Mouse (Mus musculus) heart, postnatal 10 days (tissue): ENCODE results near the gene Olfr1289. TPM values are rescaled to one million over a fixed set of nuclear protein-coding genes. Genes with fewer than 3 reads are reported as not detected.

Source experiments
- DNase-seq, 2 experiments: peaks; one replicate each; pipeline ENCODE4 v3.0.0; 2021
- intact Hi-C: fragments of 180-260 bp; cut with DNase I; formaldehyde crosslinking; loops from one replicate; pipeline ENCODE4 v1.15.1; 2025
- total RNA-seq, 2 experiments: library from RNA; stranded (reverse); gene quantifications; 2 replicates each; pipeline ENCODE4 v1.2.3; 2021

Gene Olfr1289
- not detected for total RNA-seq

DNA sequence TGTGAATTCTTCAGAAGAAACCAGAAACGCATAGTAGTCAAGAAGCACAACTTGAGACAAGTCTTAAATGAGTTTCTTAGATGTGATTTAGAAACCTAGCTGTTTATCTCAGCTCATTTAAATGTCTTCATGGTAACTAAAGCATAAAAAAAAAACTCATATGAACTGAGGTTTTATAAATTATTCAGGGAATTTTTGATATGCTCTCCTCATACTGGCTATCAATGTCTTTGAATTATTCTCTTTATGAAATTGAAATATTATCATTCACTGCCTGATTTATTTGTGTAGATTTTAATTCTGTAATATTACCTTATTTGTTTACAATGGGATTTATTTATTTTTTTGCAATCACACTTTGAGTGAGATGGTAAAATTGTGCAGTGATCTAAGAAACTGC, at the start of gene Olfr1289:
Gene Olfr1289 (plus strand): TSS at position 301 of the 400 bp plus-strand sequence.
- intact Hi-C loops: no loop called here
- no peak for DNase-seq

DNA sequence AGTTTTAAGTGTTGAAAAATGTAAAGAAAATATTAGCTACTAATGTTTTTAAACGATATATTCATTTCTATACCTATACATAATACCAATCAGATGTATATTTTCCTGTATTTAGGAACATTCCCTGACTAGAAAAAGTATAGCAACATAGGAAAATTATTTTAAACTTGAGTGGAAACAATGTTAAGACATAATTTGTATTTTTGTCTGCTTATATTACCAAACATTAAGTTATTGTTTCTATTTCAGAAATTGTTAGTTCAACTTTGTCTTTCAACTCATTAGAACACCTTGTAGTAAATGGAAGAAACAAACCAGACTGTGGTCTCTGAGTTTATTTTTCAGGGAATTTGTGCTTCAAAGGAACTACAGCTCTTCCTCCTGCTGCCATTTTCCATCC, 31.8 kb upstream of the Olfr1289 start, which contains the start of gene Olfr1287:
Gene Olfr1287 (plus strand): TSS at position 301 of the 400 bp plus-strand sequence.
- intact Hi-C loops: no loop called here
- no peak for DNase-seq

DNA sequence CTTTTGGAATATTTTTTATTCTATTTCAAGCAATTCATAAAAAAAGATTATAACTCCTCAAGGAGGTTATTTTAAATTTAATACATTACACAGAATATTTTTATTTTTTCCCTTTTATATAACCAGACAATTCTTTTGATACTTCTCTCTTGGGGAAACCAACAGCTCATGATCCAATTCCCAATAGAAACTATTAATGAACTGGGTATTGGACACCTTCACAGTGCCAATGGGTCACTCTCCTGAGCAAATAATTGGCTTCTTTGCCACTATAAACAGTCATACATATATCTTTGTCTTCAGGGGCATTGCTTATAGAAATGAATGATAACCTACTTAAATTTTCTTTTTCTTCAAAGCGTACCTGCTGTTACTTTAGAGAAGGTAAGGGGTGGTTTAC, 6.8 kb upstream of the Olfr1289 start, which contains the start of gene Olfr1288:
Gene Olfr1288 (plus strand): TSS at position 301 of the 400 bp plus-strand sequence.
- DNase-seq: no peak
- intact Hi-C loops: no loop called here

DNA sequence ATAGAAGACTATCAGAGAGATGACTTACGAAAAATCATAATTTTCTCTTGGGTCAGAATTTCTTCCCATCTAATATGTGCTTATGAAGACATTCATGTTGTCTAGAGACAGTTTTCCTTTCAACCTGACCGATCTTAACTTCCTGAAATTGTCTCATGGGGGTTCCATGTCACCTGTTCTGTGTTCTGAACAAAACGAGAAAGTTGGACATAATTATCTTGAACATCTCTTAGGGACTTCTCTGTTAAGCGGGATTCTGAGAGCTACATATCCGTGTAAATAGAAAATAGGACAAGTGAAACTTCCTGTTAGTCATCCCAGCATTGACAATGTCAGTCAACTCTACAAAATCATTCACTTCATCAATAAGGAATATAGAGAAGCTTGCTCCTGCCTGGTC, 13.1 kb downstream of the Olfr1289 start, which contains the start of gene Olfr1290:
Gene Olfr1290 (minus strand): TSS at position 101 of the 400 bp plus-strand sequence.
- no peak for DNase-seq
- intact Hi-C loops: no loop called here

DNA sequence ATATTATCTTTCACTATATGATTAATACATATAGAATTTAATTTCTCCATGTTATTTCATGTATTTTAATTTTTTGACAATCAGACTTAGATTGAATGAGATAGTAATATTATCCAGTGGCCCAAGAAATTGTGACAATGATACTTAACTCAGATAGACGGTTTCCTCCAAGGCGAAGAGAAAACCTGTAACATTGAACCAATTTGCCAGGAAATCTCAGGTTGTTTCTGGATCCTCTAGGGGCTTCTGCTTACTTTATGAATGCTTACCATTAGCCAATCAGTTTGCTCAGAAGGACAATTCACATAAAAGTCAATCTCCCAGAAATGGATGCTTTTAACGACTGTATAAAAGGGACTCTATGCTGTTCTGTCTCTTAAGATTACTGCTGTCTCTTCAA, 16.3 kb downstream of the Olfr1289 start, which contains the start of gene Olfr1291-ps1:
Gene Olfr1291-ps1 (plus strand): TSS at position 301 of the 400 bp plus-strand sequence.
- no peak for DNase-seq
- intact Hi-C loops: no loop called here

DNA sequence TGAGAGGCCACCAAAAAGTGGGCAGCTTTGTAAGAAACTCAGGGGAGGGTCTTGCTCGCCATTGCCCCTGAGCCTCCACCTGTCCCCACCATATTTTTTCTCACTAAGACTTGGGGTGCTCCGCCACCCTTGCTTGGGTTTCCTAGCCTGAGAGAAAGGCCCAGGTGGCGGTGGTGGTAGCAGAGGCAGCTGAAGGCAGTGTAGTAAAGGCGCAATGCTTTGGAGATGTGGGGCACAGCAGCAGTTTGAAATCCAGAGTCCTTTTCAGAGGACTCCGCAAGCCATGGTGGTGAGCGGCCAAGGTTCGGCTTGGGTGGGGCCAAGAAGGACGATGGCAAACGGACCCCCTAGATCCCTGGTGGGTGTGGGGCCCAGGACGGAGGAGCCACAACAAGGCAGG, 36.8 kb downstream of the Olfr1289 start:
- intact Hi-C loops: no loop called here
- DNase-seq: no peak

DNA sequence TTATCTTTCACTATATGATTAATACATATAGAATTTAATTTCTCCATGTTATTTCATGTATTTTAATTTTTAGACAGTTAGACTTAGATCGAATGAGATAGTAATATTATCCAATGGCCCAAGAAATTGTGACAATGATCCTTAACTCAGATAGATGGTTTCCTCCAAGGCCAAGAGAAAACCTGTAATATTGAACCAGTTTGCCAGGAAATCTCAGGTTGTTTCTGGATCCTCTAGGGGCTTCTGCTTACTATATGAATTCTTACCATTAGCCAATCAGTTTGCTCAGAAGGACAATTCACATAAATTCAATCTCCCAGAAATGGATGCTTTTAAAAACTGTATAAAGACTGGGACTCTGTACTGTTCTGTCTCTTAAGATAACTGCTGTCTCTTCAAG, 44.3 kb downstream of the Olfr1289 start, which contains the start of gene Olfr1293-ps:
Gene Olfr1293-ps (plus strand): TSS at position 301 of the 400 bp plus-strand sequence.
- DNase-seq: no peak
- intact Hi-C loops: no loop called here

Other genes with a start within 250 kb of the Olfr1289 start
- not detected for gene Olfr1275, start 245.5 kb upstream of the Olfr1289 start, total RNA-seq
- not detected for gene Olfr1276, start 226.3 kb upstream of the Olfr1289 start, total RNA-seq
- gene Olfr1277, start 206.7 kb upstream of the Olfr1289 start, total RNA-seq: not detected
- not detected for gene Olfr1278, start 190.7 kb upstream of the Olfr1289 start, total RNA-seq
- not detected for gene Olfr1279, start 180.2 kb upstream of the Olfr1289 start, total RNA-seq
- not detected for gene Olfr1280, start 166.8 kb upstream of the Olfr1289 start, total RNA-seq
- gene Olfr1281, start 154.3 kb upstream of the Olfr1289 start, total RNA-seq: not detected
- gene Olfr1282, start 144.7 kb upstream of the Olfr1289 start, total RNA-seq: not detected
- not detected for gene Olfr1283, start 114.0 kb upstream of the Olfr1289 start, total RNA-seq
- not detected for gene Olfr1284, start 105.3 kb upstream of the Olfr1289 start, total RNA-seq
- not detected for gene Olfr1286, start 57.7 kb upstream of the Olfr1289 start, total RNA-seq
- not detected for gene Olfr1287, start 31.7 kb upstream of the Olfr1289 start, total RNA-seq
- not detected for gene Olfr1288, start 6.7 kb upstream of the Olfr1289 start, total RNA-seq
- gene Olfr1290, start 13.0 kb downstream of the Olfr1289 start, total RNA-seq: not detected
- not detected for gene Olfr1291-ps1, start 16.4 kb downstream of the Olfr1289 start, total RNA-seq
- not detected for gene Olfr1293-ps, start 44.4 kb downstream of the Olfr1289 start, total RNA-seq
- not detected for gene Olfr1294, start 59.5 kb downstream of the Olfr1289 start, total RNA-seq
- not detected for gene Olfr1295, start 88.9 kb downstream of the Olfr1289 start, total RNA-seq
- not detected for gene Olfr1297, start 145.7 kb downstream of the Olfr1289 start, total RNA-seq
- not detected for gene Olfr1298, start 168.4 kb downstream of the Olfr1289 start, total RNA-seq
- not detected for gene Olfr1299, start 180.6 kb downstream of the Olfr1289 start, total RNA-seq